Mouse (Mus musculus): Measurements from ENCODE around the gene Nlgn2.

Nlgn2 gene

DNA sequence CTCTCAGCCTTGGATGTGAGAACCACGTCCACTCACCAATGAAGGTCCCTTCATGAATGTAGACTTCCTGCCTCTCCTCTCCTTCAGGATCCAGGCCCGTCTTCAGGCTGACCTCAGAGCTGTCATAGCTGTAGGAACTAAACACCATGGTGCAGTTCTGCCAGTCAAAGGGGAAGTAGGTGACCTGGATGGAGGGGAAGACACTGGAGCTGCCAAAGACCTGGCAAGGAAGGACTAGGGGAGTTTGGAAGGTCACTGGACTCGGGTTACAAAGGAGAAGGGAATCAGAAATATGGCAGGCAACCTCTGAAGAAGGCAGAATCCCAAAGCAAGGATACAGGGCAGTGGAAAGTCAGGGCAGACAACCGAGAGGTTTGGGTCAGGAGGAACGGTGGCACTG is 44.2 kb downstream of the Nlgn2 start:
- DNase-seq (ENCODE audit: low spot score) = no peak

DNA sequence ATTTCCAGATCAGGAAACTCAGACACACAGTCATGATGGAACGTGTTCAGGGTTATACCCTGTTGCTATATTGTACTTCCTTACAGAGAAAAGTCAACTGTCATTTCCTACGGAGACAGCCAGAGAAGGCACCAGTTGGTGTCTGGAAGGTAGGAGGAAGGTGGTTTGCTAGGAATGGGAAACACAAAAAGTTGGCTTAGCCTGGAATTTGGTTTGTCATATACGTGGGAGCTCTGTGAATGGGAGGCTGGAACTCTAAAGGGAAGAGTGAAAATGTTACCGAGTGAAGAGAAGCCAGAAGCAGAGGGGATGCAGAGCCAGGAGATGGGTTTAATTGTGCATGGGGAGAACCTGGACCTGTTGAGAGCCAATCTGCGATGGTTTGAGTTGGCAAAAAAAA is 46.2 kb downstream of the Nlgn2 start:
- DNase-seq (ENCODE audit: low spot score) = no peak

DNA sequence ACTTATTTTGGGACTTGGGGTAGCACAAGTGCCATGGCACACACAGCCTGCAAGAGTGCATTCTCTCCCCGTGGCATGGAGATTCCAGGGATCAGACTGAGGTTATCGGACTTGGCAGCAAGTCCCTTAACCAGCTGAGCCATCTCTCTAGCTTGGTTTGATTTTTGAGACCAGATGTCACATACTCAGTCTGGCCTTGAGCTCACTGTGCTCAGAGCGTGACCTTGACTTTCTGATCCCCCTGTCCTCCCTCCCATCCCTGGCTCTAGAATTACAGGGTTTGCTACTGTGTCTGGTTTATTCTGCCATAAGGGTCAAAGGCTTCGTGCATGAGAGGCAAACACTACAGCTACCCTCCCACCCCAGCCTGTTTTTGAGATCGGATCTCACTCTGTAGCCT is 48.2 kb downstream of the Nlgn2 start:
- DNase-seq (ENCODE audit: low spot score) = no peak

DNA sequence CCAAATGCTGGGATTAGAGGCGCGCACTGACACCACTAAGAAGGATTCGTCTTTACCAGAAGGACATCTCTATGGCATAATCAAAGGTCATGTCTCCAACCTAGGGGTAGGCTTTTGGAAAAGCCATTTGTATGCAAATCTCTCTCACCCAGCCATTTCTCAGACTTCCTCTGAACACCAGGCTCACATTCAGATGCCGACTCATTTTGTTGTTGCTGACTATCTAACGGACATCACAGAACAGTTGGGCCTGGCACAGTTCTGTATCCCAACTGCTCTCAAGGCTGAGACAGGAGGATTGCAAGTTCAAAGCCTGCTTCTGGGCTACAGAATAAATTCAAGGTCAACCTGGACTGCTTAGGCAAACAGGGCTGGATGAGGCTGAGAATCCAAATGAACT is 50.3 kb downstream of the Nlgn2 start:
- no peak for DNase-seq (ENCODE audit: low spot score)

DNA sequence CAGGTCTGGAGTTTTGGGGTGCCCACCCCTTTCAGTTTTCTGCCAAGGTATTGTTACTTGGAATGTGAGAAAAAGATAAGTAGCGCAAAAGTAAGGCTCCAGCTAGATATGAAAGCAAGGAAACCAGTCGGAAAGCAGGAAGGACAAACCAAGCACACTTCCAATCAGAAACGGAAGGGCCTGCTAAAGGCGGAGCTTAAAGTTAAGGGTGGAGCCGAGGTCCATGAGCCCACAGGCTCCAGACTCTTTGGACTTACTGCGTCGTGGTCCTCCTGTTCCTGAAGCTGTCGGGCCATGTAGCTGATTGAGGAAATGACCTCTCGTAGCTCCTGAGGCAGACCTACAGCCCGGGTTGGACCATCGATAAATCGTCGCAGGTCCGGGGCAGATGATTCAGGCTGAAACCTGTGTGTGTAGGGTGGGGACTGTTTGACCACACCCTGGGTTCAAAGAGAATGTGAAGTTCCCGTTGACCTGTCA is 52.8 kb downstream of the Nlgn2 start:
- DNase-seq (ENCODE audit: low spot score) = no peak

DNA sequence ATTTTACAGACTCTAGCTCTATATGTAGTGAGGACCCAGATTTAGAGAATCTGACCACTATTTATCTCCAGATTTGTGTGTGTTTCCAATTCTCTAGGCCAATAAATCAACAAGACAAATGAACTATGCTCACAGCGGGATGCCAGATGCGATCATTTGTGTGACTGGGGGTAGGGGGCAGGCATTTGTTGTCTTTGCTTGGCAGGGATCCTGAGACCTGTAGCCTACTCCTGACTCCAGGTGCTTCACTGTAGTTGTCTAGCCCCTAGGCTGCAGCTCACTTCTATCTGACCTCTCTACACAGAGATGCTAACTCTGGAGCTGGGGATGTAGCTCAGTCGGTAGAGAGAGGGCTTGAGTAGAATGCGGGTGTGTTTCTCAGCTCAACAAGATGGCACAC is 55.8 kb downstream of the Nlgn2 start:
- DNase-seq (ENCODE audit: low spot score) = no peak

DNA sequence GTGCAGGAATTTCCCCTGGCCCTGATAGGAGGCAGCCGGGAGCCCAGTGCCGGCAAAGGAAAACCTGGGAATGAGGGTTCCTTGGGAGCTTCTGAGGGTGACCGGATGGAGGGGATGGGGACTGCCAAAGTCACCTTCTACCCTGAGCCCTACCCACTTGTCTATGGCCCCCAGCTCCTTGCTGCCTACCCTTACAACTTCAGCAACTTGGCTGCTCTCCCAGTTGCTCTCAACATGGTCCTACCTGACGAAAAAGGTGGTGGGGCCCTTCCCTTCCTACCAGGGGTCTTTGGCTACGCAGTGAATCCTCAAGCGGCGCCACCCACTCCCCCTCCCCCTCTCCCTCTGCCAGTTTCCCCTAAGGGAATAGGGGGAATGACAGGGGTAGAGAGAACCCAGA is 58.6 kb downstream of the Nlgn2 start:
- no peak for DNase-seq (ENCODE audit: low spot score)

DNA sequence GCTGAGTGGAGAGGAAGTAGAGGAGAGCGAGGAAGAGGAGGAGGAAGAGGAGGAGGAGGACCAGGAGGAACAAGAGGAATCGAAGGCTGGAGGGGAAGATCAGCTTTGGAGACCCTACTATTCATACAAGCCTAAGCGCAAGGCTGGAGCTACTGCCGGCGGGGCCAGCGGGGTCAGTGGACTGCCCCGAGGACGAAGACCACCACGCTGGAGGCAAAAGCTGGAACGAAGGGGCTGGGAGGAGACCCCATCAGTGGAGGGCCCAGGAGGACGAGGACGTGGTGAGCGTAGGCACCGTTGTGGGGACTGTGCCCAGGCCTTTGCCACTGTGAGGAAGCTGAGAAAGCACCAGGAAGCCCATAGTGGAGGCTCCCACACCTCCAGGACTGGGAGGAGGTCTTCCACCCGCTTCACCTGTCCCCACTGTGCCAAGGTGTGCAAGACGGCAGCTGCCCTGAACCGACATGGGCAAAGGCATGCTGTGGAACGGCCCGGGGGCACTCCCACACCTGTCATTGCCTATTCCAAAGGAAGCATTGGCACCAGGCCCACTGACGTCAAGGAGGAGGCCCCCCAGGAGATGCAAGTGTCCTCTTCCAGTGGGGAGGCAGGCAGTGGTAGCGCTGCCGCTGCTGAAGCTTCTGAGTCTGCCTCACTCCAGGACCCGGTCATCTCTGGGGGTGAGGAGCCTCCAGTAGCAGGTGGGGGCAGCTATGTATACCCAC is 59.2 kb downstream of the Nlgn2 start:
- no peak for DNase-seq (ENCODE audit: low spot score)

DNA sequence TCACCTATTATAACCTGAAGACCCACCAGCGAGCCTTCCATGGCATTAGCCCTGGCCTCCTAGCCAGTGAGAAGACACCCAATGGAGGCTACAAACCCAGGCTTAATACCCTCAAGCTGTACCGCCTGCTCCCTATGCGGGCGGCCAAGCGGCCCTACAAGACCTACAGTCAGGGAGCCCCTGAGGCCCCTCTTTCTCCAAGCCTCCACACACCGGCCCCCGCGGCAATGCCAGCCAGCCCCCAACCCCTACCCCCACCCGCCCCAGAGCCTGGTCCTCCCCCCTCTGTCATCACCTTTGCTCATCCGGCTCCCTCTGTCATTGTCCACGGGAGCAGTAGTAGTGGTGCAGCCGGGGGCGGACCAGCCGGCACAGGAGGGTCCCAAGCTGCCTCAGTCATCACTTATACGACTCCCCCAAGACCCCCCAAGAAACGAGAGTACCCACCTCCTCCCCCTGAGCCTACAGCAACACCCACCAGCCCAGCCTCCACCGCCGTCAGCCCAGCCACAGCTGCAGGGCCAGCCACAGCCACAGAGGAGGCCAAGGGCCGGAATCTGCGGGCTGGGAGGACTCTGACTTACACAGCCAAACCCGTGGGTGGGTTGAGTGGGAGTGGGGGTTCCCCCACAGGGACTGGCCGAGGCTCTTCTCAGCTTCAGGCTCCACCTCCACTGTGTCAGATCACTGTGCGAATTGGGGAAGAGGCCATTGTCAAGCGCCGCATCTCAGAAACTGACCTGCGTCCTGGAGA is 59.9 kb downstream of the Nlgn2 start:
- DNase-seq (ENCODE audit: low spot score) = no peak

DNA sequence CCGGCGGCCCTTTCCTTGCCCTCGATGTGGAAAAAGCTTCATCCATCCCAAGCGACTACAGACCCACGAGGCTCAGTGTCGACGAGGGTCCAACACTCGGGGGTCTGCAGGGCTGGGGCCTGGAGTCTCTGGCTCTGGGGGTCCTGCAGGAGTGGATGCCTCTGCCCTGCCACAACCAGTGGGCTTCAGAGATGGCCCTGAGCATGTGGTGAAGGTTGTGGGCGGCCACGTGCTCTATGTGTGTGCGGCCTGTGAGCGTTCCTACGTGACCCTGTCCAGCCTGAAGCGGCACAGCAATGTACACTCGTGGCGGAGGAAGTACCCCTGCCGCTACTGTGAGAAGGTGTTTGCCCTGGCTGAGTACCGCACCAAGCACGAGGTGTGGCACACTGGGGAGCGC is 61.1 kb downstream of the Nlgn2 start:
- no peak for DNase-seq (ENCODE audit: low spot score)

DNA sequence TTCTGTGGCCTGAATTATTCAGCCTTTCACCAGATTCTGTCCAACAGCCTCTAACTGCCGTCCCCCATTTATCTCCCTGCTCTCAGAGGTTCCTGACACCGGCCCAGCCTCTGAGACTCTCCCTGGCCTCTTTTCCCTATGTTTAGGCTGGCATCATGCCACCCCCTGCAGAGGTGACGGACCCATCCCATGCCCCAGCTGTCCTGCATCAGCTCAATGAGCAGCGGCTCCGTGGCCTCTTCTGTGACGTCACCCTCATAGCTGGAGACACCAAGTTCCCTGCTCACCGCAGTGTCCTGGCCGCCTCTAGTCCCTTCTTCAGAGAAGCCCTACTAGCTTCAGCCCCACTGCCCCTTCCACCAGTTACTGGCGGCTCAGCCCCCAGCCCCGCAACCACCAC is 61.9 kb downstream of the Nlgn2 start:
- no peak for DNase-seq (ENCODE audit: low spot score)

DNA sequence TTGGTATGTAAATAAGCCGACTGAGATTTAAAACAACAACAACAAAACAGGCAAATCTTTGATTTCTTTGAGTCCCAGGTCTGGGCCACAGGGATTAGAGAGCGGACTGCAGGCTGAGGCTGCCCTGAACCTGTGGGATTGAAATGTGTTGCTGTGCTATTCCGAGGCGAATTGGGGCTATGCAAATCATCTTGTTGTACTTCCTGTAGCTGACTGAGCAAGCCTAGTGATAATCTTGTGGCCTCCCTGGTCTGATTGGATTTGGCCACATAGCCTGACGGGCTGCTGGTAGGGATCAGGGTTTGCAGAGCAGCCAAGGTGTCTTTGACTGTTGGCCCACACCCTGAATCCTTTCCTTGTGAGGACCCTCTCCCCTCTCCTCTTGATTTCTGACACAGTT is 62.6 kb downstream of the Nlgn2 start:
- DNase-seq (ENCODE audit: low spot score) = no peak
